Mouse (Mus musculus): ENCODE results near the gene Rubcn. TPM values are rescaled to one million over a fixed set of nuclear protein-coding genes. Genes with fewer than 3 reads are reported as not detected.
"Not testable (repeated sequence)": the region's sequence is repeated elsewhere in the genome, so short reads cannot be mapped to it uniquely, and the experiment has no call there.

The Rubcn gene
- polyA plus RNA-seq (2015; fragmentation: Nextera tagmentation; extraction: Ambion mirVana) = 9.9 and 10.0 TPM in 2 replicates

GRCm38 (mm10) chr16:32877343-32878156 lies at the start of gene Rubcn, which contains the start of gene Fyttd1:
Gene Rubcn, minus strand, starts transcription at chr16:32877766.
Gene Fyttd1, plus strand, starts transcription at chr16:32877500.
- DNase-seq (ENCODE audit: low spot score) = peak; percentile 95

GRCm38 (mm10) chr16:32927044-32927443 lies 49.5 kb upstream of the Rubcn start:
- no peak for DNase-seq (ENCODE audit: low spot score)

- not testable (repeated sequence) for DNase-seq (ENCODE audit: low spot score)
Observed at GRCm38 (mm10) chr16:32926629-32927028, 49.1 kb upstream of the Rubcn start.

- DNase-seq (ENCODE audit: low spot score) = no peak
Observed at GRCm38 (mm10) chr16:32915292-32916068, 37.9 kb upstream of the Rubcn start.

GRCm38 (mm10) chr16:32913937-32914881 lies 36.6 kb upstream of the Rubcn start, which contains the start of gene Lrch3:
Gene Lrch3, plus strand, starts transcription at chr16:32914100.
- DNase-seq (ENCODE audit: low spot score) = peak; percentile 93

GRCm38 (mm10) chr16:32913212-32913611 lies 35.6 kb upstream of the Rubcn start:
- no peak for DNase-seq (ENCODE audit: low spot score)

GRCm38 (mm10) chr16:32906727-32907126 lies 29.2 kb upstream of the Rubcn start:
- no peak for DNase-seq (ENCODE audit: low spot score)

- DNase-seq (ENCODE audit: low spot score) = no peak
Observed at GRCm38 (mm10) chr16:32906186-32906585, 28.6 kb upstream of the Rubcn start.

GRCm38 (mm10) chr16:32902051-32902428 lies 24.5 kb upstream of the Rubcn start:
- no peak for DNase-seq (ENCODE audit: low spot score)

- DNase-seq (ENCODE audit: low spot score) = no peak
Observed at GRCm38 (mm10) chr16:32901360-32902050, 23.9 kb upstream of the Rubcn start.

GRCm38 (mm10) chr16:32896126-32896525 lies 18.6 kb upstream of the Rubcn start:
- DNase-seq (ENCODE audit: low spot score) = no peak

- DNase-seq (ENCODE audit: low spot score) = no peak
Observed at GRCm38 (mm10) chr16:32889881-32890280, 12.3 kb upstream of the Rubcn start.

GRCm38 (mm10) chr16:32887996-32888395 lies 10.4 kb upstream of the Rubcn start:
- DNase-seq (ENCODE audit: low spot score) = peak; percentile 17

- no peak for DNase-seq (ENCODE audit: low spot score)
Observed at GRCm38 (mm10) chr16:32881538-32881937, 4.0 kb upstream of the Rubcn start.

GRCm38 (mm10) chr16:32878972-32879926 lies 1.7 kb upstream of the Rubcn start:
- DNase-seq (ENCODE audit: low spot score) = no peak

GRCm38 (mm10) chr16:32878157-32878598 lies 612 bp upstream of the Rubcn start:
- DNase-seq (ENCODE audit: low spot score) = peak; percentile 12

GRCm38 (mm10) chr16:32876831-32877230 lies 735 bp downstream of the Rubcn start:
- DNase-seq (ENCODE audit: low spot score) = no peak

- DNase-seq (ENCODE audit: low spot score) = no peak
Observed at GRCm38 (mm10) chr16:32875847-32876246, 1.7 kb downstream of the Rubcn start.

- not testable (repeated sequence) for DNase-seq (ENCODE audit: low spot score)
Observed at GRCm38 (mm10) chr16:32875281-32875680, 2.3 kb downstream of the Rubcn start.

Measured in thymus, postnatal 0 days (tissue).